Mouse (Mus musculus) CH12.LX (cell line): ENCODE results near the gene Ehmt1.

Experiments used
- CTCF ChIP-seq, 2 experiments: IDR thresholded peaks in 1 of 2; conservative IDR thresholded peaks in 1 of 2; 2 replicates each; pipeline ENCODE4 v1.5.1; 2011 to 2012; ENCODE audit warnings: low read depth in 2 of 2, low read length in 2 of 2, improper control_type of control experiment in 1 of 2, inconsistent platforms in 1 of 2, mild to moderate bottlenecking in 1 of 2, moderate library complexity in 1 of 2
- EP300 ChIP-seq: IDR thresholded peaks from 2 replicates; pipeline ENCODE4 v1.6.1; 2011; ENCODE audit warnings: low read length, improper control_type of control experiment
- GABPA ChIP-seq: IDR thresholded peaks from 2 replicates; pipeline ENCODE4 v1.6.1; 2012; ENCODE audit warnings: low read depth, low read length, improper control_type of control experiment, inconsistent platforms; ENCODE audit not compliant: insufficient replicate concordance
- IRF4 ChIP-seq: IDR thresholded peaks from 2 replicates; pipeline ENCODE4 v1.6.1; 2014; ENCODE audit warnings: low read depth, mild to moderate bottlenecking, inconsistent platforms, low read length, improper control_type of control experiment
- JUND ChIP-seq: conservative IDR thresholded peaks from 2 replicates; pipeline ENCODE4 v1.6.1; 2011; ENCODE audit warnings: low read depth, low read length, improper control_type of control experiment
- POLR2A ChIP-seq: IDR thresholded peaks from 2 replicates; pipeline ENCODE4 v1.6.1; 2011; ENCODE audit warnings: low read depth, mild to moderate bottlenecking, improper control_type of control experiment, low read length
- SMC3 ChIP-seq: IDR thresholded peaks from 2 replicates; pipeline ENCODE4 v1.6.1; 2011; ENCODE audit warnings: low read depth, low read length, improper control_type of control experiment
- TBP ChIP-seq: conservative IDR thresholded peaks from 2 replicates; pipeline ENCODE4 v1.6.1; 2011; ENCODE audit warnings: low read depth, low read length, improper control_type of control experiment
- ZMIZ1 ChIP-seq: IDR thresholded peaks from 2 replicates; pipeline ENCODE4 v1.6.1; 2012; ENCODE audit warnings: low read depth, mild to moderate bottlenecking, inconsistent platforms, low read length, improper control_type of control experiment
- ZNF384 ChIP-seq: IDR thresholded peaks from 2 replicates; pipeline ENCODE4 v1.6.1; 2012; ENCODE audit warnings: low read depth, low read length, improper control_type of control experiment, inconsistent platforms

GRCm38 (mm10) chr2:24747878-24748277, 171.5 kb downstream of the Ehmt1 start:
- no peak for TF ChIP-seq CTCF (conservative IDR thresholded peaks at IDR 0.05 in 1 of 2, IDR thresholded peaks at IDR 0.05 in 1 of 2; ENCODE audit: low read depth in 2 of 2, low read length in 2 of 2)
- TF ChIP-seq EP300: peak; percentile 97
- TF ChIP-seq JUND: peak; percentile 74; the same call in 1 of the 2 replicates
- TF ChIP-seq GABPA: no peak
- TF ChIP-seq SMC3: peak; percentile 20; the same call in 1 of the 2 replicates
- no peak for TF ChIP-seq POLR2A
- peak; percentile 96 for TF ChIP-seq IRF4
- no peak for TF ChIP-seq ZNF384
- TF ChIP-seq TBP: no peak
- no peak for TF ChIP-seq ZMIZ1
